Mouse (Mus musculus) stomach, embryonic 16.5 days (tissue): ENCODE measurements around the gene Hoxa6. TPM values are rescaled to one million over a fixed set of nuclear protein-coding genes. Genes with fewer than 3 reads are reported as not detected.

Source experiments
- ATAC-seq: fragments of 200-750 bp; cut with Nextera tagmentation; 2 replicates; pipeline ENCODE4 v1.8.0; 2017; ENCODE audit warnings: moderate number of reproducible peaks, moderate TSS enrichment; ENCODE audit not compliant: insufficient read depth, low FRiP score
- H3K27ac ChIP-seq: fragments of 300-500 bp; sonication (generic); 2 replicates; pipeline ENCODE4 v1.5.1; 2014; ENCODE audit warnings: low read length
- H3K27me3 ChIP-seq: fragments of 300-500 bp; sonication (generic); 2 replicates; pipeline ENCODE4 v1.6.1; 2014; ENCODE audit warnings: low read length, control low read depth, mixed read lengths; ENCODE audit not compliant: control insufficient read depth, insufficient read depth
- H3K36me3 ChIP-seq: fragments of 300-500 bp; sonication (generic); 2 replicates; pipeline ENCODE4 v1.6.1; 2014; ENCODE audit warnings: low read length; ENCODE audit not compliant: control insufficient read depth, insufficient read depth
- H3K4me1 ChIP-seq: fragments of 300-500 bp; sonication (generic); 2 replicates; pipeline ENCODE4 v1.6.1; 2014; ENCODE audit warnings: low read length, control low read depth, mixed read lengths; ENCODE audit not compliant: control insufficient read depth, insufficient read depth
- H3K4me2 ChIP-seq: fragments of 300-500 bp; sonication (generic); 2 replicates; pipeline ENCODE4 v1.6.1; 2014; ENCODE audit warnings: low read depth, low read length, mixed read lengths
- H3K4me3 ChIP-seq: fragments of 300-500 bp; sonication (generic); replicated peaks from 2 replicates; pipeline ENCODE4 v1.5.1; 2014; ENCODE audit warnings: mild to moderate bottlenecking, low read length
- H3K9ac ChIP-seq: fragments of 300-500 bp; sonication (generic); 2 replicates; pipeline ENCODE4 v1.6.1; 2014; ENCODE audit warnings: low read length
- H3K9me3 ChIP-seq: fragments of 300-500 bp; sonication (generic); replicated peaks from 2 replicates; pipeline ENCODE4 v1.6.1; 2016; ENCODE audit warnings: low read length, control low read depth; ENCODE audit not compliant: control insufficient read depth
- WGBS: fragments of 180-500 bp; shearing (Covaris S2); extraction: QIAGEN DNeasy Blood & Tissue Kit; methylation state at CpG from one replicate; pipeline ENCODE4 v1.1.7; 2014; 5-methylcytosine and 5-hydroxymethylcytosine counted together
- polyA plus RNA-seq: library from polyadenylated mRNA; unstranded; fragments of >200 nt; fragmentation: Nextera tagmentation; extraction: Ambion mirVana; gene quantifications from 2 replicates; pipeline ENCODE4 v1.2.1, GENCODE M21; 2015

Hoxa6 gene
- polyA plus RNA-seq, 1 experiment from 2014 or later: 1.3 TPM

DNA sequence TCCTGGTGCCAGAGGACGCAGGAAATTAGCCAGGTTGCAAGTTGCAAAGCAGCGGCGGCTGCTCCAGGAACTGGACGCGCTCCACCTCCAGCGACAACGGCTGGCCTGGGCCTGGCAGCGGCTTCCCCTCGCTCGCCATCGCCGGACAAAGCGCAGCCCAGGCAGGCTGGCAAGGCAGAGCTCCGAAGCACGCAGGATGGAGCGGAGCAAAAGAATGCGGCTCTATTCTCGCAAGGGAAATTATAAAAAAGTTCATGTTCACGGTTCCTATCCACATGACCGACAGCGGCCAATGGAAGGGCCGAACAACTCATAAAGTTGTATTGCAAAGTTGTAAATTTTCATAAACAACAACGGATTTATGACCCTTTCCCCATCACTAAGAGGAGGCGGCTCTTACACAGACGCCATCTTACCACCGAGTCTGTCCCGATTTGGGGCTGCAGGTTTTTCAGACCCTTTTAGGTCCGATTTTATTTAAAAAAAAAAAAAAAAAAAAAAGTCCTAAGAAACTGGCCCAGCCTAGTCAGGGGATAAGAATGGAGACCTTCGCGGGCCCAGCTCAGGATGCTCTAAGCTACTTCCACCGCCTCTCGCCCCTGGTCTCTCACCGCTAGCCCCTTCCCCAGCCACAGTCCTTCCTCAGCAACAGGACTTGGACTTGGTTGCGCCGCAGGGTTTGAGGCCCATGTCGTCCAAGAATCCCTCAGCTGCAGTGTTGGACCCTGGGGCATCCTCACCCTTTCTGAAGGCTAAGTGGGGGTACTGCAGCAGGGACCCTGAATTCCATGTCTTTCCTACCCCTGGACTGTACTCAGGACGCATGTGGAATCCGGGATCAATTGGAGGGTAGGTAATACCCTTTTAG is 4.8 kb upstream of the Hoxa6 start, which contains the start of the genes Hoxa3 and Gm28308:
Hoxa3 (minus strand) TSS at position 218 of the 868 bp plus-strand sequence.
Gm28308 (minus strand) TSS at position 221 of the 868 bp plus-strand sequence.
- ATAC-seq: 0 out of 2 replicates have a peak, but pooled peaks have one; percentile 34

DNA sequence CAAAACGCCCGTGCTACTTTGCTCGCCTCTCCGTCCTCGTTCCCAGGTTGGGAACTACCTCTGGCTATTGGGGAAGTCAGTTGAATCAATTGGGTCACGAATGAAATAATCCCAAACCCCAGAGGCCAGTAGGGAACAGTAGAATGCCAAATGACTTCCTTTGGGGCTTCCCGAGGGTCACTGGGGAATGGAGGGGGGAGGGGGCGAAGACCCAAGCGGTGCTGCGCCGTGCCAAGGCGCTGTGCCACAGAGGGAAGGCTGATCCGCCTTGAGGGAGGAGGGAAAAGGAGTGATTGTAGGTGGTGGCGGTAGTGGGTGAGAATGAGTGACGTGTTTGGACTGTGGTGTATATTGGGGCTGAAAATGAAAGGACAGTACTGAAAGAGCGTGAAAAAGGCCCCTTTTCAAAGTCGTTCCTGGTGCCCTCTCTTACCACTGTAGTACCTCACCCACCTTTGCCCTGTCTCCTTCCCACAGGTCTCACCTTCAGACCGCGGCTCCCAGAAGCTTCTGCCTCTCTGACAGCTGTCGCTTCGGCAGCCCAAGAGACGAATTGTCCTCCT is 4.1 kb upstream of the Hoxa6 start:
- H3K27ac ChIP-seq: peak overlapping the region; percentile 87
- no peaks in the 10 kb centered on the region for H3K9me3 ChIP-seq
- 8% methylated on average over 22 of the region's 22 CpGs for WGBS
- peak overlapping the region; percentile 84 for H3K4me2 ChIP-seq
- H3K9ac ChIP-seq: peak overlapping the region; percentile 73
- no peak for ATAC-seq
- H3K27me3 ChIP-seq: peaks cover 76% of the 10 kb centered on the region
- peaks cover under 1% of the 10 kb centered on the region; the same call in 1 of the 2 replicates for H3K4me1 ChIP-seq
- no peaks in the 10 kb centered on the region for H3K36me3 ChIP-seq
- peak overlapping the region; percentile 54 for H3K4me3 ChIP-seq

More for the DNA sequence above, 4.8 kb upstream of the Hoxa6 start, which contains the start of the genes Hoxa3 and Gm28308:
- WGBS: 10% methylated on average over 38 of the region's 38 CpGs
- Histone ChIP-seq H3K9me3 (no peaks in the 10 kb centered on the region), H3K36me3 (no peaks in the 10 kb centered on the region), H3K4me2 (peak within 1 kb of the TSS; percentile 84), H3K27me3 (peaks cover 79% of the 10 kb centered on the region), H3K4me3 (peak within 1 kb of the TSS; percentile 54), H3K4me1 (peaks cover 4% of the 10 kb centered on the region; the same call in 1 of the 2 replicates), H3K27ac (peak within 1 kb of the TSS; percentile 87), H3K9ac (peak within 1 kb of the TSS; percentile 73)

DNA sequence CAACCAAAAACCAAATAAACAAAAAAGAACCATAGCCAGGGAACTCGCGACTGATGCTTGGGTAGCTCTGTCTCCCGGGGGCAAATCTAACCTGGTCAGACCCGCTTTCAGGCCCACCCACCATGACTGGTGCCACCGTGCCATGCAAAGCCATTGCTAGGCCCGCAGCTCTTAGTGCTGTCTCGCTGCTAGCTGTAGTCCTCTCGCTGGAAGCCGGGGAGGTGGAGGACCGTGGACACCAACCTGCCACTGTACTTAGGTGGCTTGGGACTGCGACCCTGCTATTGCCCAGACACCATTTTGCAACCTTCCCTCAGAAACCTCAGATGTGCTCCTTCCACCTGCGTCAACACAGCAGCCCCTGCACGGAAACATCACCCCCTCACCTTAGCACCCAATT is 3.4 kb upstream of the Hoxa6 start:
- 13% methylated on average over 13 of the region's 13 CpGs for WGBS

DNA sequence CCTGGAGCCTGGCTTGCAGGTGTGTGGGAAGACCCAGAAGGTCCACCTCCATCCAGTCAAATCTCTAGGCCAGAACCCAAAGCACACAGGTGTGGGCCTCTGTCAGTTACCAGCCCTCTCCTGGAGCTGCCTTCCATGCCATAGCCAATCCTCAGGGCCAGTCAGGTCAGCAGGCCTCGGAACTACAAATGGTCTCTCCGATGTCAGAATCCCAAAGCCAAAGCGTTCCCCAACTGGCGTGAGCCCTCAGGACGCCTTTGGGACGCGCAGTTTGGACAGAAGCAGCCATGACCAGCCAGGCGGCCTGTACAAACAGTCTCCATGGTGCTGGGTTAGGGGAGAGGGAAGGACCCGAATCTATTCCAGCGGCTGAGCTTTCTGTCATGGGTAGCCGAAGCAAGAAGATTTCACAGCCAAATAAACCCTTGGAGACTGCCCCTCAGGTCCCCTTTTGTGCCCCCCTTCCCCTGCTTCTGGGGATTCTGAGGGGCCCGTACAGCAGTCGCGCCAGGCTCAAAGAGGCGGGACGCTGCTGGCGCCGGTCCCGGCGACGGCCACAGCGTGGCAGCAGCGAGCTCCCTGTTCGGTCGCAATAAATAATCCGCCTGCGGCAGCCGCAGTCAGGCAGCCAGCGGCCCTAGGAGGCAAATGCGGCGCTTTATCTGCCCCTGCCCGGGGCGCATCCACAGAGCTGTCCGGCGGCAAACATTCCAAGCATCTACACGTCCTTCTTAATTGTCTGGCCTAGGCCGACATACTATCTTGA is 2.8 kb upstream of the Hoxa6 start:
- H3K4me1 ChIP-seq: no peaks in the 10 kb centered on the region; the same call in 1 of the 2 replicates
- H3K27ac ChIP-seq: peak overlapping the region; percentile 57
- peak overlapping the region; percentile 73 for H3K9ac ChIP-seq
- no peaks in the 10 kb centered on the region for H3K9me3 ChIP-seq
- no peaks in the 10 kb centered on the region for H3K36me3 ChIP-seq
- WGBS: 2% methylated on average over 37 of the region's 37 CpGs
- peak overlapping the region; percentile 54 for H3K4me3 ChIP-seq
- ATAC-seq: peak; percentile 48; the same call in 1 of the 2 replicates
- H3K4me2 ChIP-seq: peak overlapping the region; percentile 84
- H3K27me3 ChIP-seq: peaks cover 79% of the 10 kb centered on the region

More for the DNA sequence above, 3.4 kb upstream of the Hoxa6 start:
- Histone ChIP-seq H3K27ac (peak overlapping the region; percentile 1), H3K4me2 (peak overlapping the region; percentile 84), H3K9ac (peak overlapping the region; percentile 73), H3K9me3 (no peaks in the 10 kb centered on the region), H3K36me3 (no peaks in the 10 kb centered on the region), H3K4me1 (no peaks in the 10 kb centered on the region; the same call in 1 of the 2 replicates), H3K4me3 (peak overlapping the region; percentile 54), H3K27me3 (peaks cover 79% of the 10 kb centered on the region)
- no peak for ATAC-seq

DNA sequence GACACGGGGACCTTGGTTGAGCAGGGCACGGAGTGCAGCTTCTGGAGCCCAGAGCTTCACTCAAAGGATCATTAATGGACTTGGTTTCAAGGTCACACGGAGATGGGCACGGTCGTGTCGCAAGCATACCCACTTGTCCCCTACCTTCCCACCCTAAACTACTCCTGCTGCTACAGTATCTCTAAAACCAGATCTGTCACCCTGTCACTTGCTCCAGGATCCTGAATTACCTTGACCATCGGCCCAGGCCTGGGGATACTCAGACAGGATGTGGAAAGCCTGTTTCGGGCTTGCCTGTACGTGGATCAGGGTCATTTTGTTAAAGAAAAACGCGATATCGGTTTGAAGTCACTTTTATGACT is 1.1 kb upstream of the Hoxa6 start:
- Histone ChIP-seq H3K4me3 (peak overlapping the region; percentile 46), H3K4me1 (peaks cover 2% of the 10 kb centered on the region; the same call in 1 of the 2 replicates), H3K36me3 (no peaks in the 10 kb centered on the region), H3K27me3 (peaks cover 71% of the 10 kb centered on the region), H3K9me3 (no peaks in the 10 kb centered on the region), H3K4me2 (peak overlapping the region; percentile 84), H3K27ac (peak overlapping the region; percentile 44; the same call in 1 of the 2 replicates), H3K9ac (peak overlapping the region; percentile 70)
- ATAC-seq: no peak
- 26% methylated on average over 12 of the region's 12 CpGs for WGBS

DNA sequence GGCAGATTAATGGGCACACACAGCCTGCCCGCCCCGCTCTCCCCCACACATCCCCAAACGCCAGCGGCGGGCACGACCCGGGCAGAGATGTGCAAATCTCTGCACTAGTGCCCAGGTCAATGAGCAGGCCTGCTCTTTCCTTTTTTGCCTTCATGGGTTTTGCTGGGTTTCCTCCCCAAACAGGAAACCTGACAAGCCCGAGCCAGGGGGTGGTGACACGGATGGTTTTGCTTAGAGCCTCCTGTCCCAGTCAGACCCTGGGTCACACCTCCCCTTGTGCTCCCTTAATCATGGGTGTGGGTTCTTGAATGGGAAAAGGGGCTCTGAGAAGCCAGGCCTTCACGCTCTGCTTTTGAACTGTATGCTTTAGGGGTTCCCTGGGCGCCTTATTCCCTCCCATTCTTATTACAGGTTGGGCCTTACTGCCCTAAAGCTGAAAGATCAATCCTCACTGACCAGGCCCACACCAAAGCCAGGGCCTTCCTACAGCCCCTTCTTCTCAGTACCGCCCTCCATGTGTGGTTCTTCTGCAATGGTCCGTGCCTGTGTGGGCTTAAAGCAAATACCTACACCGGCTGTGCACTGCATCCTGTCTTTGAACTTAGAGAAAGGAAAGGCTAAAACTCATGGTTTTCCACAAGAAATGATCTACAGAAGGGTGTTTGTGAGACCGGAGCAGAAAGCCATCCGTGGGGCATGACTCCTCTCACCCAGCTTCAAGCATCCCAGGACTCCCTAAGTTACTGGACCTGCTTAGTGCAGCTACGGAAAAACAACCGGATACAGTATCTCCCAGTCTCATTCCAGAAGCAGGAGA is 554 bp upstream of the Hoxa6 start:
- peaks cover 65% of the 10 kb centered on the region for H3K27me3 ChIP-seq
- ATAC-seq: no peak

GRCm38 (mm10) chr6:52207684-52207976 is 892 bp downstream of the Hoxa6 start:
- H3K4me2 ChIP-seq: peak overlapping the region; percentile 84
- peak overlapping the region; percentile 70 for H3K27ac ChIP-seq
- H3K9ac ChIP-seq: peak overlapping the region; percentile 43
- H3K4me1 ChIP-seq: peaks cover 4% of the 10 kb centered on the region; the same call in 1 of the 2 replicates
- H3K27me3 ChIP-seq: peaks cover 53% of the 10 kb centered on the region
- no peaks in the 10 kb centered on the region for H3K36me3 ChIP-seq
- no peaks in the 10 kb centered on the region for H3K9me3 ChIP-seq
- H3K4me3 ChIP-seq: peak overlapping the region; percentile 71
- no peak for ATAC-seq

More for the DNA sequence above, 554 bp upstream of the Hoxa6 start:
- Histone ChIP-seq H3K9ac (peak overlapping the region; percentile 70), H3K4me2 (peak overlapping the region; percentile 84), H3K27ac (peak overlapping the region; percentile 64), H3K9me3 (no peaks in the 10 kb centered on the region), H3K36me3 (no peaks in the 10 kb centered on the region), H3K4me1 (peaks cover 4% of the 10 kb centered on the region; the same call in 1 of the 2 replicates), H3K4me3 (peak overlapping the region; percentile 46)
- WGBS: 19% methylated on average over 18 of the region's 18 CpGs
